Mouse (Mus musculus) A20 (cell line): ENCODE measurements around the gene Plaur.

Experiments used
- DNase-seq: peaks from one replicate; pipeline ENCODE4 v3.0.0-alpha.2; 2011; ENCODE audit warnings: low read depth, low spot score

The Plaur gene

DNA sequence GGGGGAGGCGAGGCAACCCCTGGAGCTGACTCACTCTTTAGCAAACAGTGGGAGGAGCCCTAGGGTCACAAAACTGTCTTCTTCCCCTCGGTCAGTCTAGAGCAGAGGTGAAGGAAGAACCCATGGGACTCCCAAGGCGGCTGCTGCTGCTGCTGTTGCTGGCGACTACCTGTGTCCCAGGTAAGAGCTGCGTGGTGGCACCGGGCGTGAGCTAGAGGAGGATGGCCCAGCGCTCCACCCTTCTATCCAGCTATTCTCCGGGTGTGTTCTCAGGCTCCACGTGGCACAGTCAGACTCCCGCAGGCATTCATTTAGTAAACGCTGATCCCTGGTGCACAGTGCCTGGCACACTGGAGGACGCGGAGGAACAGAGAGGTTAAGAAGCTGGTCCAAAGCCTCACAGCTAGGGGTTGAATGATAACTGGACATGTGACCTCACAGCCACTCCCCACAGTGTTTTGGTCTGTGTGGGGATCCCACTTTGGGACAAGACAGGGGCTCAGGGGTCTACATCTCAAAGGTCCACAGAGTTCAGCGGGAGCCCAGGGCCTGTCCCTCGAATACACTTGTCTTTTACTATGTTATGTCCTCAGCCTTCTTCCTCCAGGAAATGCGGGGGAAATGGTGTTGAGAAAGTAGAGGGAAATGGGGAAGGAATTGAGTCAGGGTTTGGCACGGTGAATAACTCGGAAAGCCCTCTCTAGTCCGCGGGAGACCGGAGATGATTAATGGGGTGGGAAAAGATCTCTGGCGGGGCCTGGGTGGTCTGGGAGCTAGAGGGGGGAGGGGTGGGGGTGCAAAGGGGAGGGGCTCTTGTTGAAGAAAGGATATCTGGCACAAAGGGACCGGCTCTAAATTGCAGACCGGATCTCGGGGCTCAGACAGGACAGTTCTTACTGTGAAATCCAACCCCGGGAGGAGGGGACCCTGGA is at the start of gene Plaur:
Plaur (plus strand) TSS at position 97 of the 932 bp plus-strand sequence.
- no peak for DNase-seq

DNA sequence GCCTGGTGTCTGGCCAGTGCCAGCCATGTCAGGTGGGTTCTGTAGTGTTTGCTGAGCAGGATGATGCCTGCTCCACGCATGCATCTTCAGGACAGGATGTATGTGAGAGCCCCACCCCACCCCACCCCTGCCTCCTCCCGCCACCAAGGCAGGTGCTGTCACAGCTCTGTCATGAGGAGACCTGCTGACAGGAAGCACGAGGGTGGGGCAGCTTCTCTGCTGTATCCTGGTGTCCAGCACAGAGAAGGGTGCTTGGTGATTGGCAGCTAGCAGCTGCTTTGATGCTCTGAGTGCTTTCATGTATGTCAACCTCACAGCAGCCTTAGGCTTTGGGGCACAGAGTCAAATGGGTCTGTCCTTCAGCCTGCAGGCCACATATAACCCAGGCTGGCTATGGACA is 48.7 kb upstream of the Plaur start:
- DNase-seq, result no peak

DNA sequence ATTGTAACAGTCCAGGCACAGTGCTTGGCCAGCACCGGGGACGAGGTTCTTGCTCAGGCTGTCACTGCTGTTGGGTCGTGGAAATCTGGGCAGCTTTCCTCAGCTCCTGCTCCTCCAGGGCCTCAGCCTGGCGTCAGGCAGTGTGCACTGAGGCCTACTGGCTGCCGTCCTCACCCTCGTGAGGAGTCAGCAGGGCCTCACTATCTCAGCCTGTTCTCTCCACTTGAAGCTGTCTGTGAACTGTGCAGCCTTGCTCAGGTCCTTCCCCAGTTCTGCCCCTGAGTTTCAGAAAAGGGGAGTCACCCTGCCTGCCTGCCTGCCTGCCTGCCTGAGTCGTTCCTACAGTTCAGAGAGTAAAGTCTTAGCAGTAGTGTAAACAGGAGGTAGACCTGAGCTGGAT is 47.0 kb upstream of the Plaur start:
- DNase-seq, result no peak

DNA sequence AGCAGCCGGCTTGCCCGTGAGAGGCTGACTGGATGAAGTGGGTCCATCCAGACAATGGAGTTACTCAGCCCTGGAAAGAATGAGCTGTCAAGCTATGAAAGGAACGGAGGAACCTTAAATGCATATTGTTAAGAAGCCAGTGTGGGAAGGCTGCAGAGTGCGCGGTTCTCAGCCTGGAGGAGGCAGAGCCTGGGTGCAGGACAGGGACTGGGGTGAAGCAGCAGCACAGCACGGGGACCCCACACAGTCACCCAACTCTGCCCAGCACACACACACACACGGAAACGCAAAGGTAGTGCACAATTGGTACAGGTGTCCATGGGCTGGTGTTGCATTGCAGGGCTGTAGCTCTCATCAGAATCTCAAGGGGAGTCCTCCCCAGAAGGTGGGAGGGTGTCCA is 42.7 kb upstream of the Plaur start:
- DNase-seq, result no peak

DNA sequence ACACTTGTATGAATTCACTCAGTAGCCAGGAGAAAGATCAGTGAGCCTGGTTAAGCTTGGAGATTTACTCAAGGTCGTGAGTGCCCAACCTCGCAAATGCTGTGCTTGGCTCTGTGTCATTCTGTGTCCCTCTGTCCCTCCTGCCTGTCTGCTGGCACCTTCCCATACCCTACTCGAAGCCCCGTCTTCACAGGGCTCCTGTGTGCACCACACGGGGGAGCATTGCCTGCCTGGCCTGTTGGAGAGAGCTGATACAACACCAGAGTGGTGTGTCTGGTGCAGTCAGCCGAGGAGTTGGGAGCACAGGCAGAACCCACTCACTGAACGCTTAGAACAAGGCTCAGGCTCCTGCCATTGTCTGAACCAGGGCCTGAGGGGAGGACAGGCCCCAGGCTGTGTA is 40.6 kb upstream of the Plaur start:
- no peak for DNase-seq

DNA sequence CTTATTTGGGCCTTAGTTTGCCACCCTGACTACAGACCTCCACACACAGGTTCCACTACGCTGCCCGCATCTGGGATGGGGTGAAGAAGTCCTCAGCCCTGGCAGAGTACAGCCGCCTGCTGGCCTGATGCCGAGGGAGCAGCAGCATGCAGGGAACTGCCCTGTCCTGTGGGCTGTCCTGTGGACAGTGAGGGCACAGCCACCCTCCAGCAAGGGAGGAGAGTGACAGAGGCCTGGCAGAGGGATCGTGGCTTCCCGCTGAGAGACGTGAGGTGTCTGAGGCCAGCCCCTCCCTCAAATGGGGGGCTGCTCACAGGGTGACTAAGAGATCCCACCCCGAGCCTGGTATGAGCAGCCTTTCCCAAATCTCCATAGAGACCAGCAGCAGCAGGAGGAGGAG is 40.0 kb upstream of the Plaur start:
- DNase-seq, result no peak

DNA sequence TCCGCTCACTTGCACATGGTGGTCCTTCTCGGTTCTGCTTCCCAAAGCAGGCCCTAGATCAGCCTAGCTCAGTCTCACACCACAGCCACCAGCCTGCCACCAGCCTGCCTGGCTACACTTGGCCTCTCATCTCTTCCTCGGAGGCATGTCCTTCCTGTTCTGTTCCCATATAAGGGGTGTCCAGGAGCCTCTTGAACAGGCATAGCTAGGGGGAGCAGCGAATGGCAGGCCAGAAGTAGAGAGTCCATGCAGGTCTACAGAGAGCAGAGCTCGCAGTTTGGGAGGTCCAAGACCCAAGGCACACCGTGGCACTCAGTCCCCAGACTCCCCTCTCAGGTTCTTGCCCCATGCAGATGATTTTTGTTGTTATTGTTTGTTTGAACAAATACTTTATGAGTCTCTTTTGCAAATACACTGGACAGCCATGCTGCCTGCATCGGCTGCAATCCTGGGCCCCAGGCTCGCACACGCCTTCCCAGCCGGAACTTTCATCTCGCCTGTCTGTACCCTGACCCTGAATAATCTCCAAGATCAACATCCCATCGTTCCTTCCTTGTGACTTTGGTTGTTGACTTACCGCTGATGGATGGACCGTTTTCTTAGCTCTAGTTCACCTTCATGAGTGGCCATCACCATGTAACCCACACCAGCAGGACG is 39.0 kb upstream of the Plaur start:
- DNase-seq, result no peak

DNA sequence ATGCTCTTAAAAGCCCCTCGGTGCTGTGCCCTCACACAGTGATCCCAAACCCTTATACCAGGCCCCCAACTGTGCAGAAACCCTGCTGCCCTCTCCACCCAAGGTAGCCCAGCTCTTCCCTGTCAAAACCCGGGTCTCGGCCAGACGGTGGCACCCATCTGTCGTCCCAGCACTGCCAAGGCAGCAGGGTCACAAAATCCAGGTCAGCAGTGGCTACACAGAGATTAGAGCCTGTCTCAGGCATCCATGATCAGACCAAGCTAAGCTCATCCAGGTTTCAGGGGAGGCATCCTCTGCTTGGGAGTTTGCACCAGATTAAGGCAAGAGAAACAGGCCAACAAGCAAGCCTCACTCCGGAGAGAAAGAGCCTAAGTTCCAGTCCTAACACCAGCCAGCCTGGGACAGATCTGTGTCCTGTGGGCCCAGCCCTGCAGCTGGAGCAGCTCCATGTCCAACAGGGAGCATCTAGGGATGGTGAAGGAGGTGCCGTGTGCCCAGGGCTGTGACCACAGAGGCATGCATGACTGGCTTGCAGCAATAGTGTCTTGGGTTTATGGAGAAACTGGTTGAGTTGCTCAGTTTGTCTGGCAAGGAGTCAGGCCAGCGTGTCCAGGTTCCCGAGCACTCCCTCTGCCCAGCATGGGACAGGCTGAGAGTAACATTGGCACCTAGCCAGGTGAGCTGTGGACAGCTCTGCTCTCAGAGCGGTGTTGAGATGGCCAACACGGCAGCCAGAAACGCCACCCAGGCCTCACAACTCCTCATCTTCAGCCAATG is 38.1 kb upstream of the Plaur start:
- DNase-seq, result no peak

DNA sequence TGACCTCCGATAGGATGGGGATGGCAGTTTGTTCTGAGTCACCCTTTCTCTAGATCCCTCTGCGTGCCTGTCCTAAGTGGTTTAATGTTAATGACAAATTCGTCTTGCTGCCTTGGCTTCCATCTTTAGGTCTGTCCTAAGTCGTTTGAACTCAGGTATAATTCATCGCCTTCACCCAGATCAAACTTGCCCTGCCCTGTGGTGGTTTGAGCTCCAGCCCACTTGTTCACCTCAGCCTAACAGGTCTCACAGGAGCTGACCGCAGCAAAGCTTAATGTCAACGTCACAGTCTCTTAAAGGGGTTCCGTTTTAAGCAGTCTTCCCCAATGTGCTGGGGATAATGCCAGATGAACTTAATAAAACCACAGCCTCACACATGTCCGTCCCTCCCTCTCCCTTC is 36.4 kb upstream of the Plaur start:
- no peak for DNase-seq

DNA sequence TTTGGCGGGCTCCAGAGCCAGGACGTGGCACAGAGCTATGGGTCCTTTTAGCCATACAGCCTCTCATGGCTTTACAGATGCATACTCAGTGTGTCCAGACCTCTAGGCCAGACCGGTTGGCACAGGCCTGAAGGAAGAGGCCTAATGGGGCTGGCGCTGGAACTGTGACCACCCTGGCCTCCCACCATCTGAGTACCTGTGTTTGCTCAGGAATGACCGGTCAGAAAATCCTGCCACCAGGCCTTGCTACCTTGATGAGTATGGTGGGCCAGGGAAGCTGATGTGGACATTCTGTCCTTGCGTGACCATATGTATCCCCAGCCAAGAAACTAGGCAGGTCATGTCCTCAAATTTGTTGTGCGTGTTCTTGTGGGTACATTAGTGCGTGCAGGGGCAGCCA is 35.1 kb upstream of the Plaur start:
- DNase-seq, result no peak

DNA sequence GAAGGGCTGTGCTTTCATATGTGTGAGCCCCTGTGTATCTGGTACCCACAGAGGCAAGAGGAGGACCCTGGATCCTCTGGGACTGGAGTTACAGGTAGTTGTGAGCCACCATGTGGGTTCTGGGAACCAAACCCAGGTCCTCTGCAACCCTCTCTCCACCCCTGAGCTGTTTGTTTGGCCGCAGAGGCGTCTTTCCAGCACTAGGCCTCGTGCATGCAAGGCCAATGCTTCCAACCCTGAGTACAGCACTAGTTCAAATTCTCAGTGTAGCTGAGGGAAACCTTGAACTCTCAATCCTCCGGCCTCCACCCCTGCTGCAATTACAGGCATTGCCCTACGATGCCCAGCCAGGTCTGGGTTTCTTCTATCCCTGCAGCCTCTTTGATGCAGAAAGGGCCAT is 33.6 kb upstream of the Plaur start:
- DNase-seq, result no peak

DNA sequence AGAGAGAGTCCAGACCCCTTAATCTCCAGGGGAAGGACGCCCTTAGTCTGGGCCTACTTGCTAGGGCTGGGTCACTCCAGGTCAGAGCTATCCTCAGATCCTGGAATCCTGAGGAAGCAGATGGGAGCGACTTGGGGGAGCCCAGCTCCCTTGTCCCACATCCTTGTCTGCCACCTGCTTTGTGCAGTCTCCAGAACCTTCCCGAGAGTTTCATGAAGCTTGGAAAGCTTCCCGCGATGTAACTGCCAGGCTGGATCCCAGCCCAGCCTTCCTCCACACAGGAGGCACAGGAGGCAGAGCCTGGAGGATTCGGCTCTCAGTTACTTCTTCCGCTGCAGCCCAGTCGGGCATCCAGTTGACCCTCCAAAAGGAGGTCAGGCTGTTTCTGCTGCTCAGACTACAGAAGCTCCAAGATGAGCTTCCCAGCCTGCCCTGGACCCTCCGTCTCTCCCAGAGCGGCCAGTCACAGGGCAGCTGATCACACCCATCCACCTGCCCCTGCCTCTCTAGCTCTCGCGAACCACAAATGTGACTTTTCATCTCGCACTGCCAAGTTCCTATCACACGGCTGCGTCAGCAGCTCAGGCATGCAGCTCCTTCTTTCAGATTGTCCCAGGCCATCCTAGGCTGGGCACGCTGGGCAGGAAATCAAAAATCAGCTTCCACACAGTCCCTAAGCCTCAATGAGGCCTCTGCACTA is 32.7 kb upstream of the Plaur start:
- no peak for DNase-seq

DNA sequence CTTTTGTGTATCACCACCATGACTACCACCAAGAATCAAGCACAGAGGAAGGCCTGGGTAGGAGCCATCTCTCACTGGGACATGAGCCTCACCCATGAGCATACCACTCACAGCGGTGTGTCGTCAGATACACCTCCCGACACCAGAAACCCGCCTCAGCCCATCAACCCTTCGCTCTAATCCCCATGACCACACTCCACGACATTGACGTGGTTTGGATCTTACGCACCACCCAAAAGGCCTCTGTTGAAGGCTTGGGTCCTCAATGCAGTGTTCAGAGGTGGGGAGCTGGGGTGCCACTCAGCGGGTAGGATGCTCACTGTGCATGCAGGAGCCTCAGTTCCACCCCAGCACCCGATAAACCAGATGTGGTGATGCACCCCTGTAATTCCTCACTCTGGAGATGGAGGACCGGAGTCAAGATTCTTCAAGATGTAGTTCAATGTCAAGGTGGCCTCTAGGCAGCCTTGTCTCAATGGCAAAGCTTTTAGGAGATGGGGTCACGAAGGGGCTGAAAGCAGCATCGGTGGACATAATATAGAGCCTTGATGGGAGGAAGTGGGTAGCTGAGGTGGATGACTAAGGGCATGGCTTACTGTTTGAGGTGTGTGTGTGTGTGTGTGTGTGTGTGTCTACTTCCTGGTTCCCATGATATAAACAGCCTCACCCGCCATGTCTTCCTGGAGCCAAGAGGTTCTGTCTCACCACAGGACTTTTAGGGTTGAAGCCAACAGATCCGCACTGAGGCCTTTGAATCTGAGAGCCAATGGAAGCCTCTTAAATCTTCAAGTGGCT is 31.5 kb upstream of the Plaur start:
- no peak for DNase-seq

DNA sequence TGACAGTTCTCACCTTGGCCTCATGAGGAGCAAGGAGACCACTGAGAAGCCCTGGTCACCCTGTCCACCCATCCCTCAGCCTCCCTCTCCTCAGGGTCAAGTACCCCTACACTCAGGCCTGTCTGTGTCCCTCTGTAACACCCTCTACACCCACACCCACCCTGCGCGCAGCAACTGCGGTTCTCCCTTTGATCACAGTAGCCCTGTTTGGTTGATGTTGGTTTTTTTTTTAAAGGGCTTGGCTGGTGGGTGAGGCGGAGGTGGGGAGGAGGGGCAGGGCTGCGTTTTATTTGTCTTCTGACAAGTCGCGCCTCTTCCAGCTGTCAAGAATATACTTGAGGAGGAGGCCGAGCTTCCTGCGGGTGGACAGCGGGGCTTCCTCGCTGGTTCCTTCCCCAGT is 30.6 kb upstream of the Plaur start:
- DNase-seq, result no peak

DNA sequence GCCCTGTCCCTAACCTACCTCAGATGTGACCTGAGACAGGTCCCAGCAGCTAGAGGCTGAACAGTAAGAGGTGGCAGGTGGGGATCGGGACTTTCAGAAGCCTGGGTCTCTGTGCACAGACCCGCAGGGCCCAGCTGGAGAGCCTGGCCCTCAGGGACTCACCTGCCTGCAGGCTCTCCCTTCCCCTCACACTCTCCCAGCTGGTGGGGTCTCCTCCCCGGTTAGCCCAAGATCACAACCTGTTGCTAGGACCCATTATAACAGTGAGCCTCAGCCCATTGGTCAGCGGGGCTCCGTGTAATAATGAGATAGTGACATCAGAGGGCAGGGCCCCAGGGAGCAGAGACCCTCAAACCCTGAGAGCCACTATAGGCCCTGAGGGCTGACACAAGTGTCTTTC is 27.0 kb upstream of the Plaur start:
- DNase-seq, result no peak

DNA sequence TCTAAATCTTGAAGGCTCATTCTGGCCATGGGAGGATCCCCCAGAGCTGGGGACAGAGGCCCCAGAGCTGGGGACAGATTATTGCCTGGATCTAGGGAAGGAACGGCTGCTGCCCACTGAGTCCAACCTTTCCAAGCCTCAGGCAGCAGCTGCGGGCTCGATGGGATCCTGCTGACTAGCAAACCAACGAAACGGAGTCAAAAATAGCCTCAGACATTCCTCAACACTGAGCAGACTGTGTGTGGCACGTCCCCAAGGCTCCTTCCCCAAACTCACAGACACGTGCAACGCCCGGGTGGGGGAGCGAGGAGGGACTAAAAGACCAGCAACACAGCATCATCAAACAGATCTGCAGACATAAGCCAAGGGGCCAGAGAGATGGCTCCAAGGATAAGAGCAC is 24.3 kb upstream of the Plaur start:
- no peak for DNase-seq

DNA sequence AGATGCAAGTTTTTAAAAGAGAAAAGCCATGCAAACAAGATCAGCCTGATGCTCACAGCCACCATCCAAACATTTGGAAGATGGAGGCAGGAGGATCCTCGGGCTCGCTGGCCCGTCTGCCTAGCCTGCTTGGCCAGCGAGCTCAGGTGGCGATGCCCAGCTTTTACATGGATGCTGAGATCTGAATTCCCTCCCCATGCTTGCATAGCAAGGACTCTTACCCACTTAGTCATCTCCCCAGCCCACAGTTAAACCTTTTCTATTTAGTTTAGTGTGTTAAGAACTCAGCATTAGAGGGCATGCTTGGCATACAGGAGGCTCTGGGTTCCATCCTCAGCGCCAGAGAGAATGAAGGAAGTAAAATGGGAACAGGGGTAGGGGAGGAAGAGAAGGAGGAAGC is 23.1 kb upstream of the Plaur start:
- DNase-seq, result no peak

DNA sequence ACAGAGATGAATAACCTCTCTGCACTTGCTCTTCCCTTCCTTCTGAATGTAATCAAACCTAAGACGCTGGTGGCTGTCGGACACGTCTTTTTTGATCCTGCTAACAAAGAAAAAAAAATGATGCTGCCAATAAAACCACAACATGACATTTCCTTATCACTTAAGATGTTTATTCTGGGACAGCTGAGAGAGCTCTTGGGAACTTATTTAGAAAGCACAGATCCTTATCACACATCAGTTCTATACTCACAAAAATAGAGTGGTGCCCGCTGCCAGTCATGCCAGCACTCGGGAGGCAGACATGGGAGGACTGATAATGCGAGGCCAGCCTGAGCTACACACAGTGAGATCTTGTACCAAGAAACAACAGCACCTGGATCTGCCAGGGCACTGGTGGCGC is 22.4 kb upstream of the Plaur start:
- no peak for DNase-seq

DNA sequence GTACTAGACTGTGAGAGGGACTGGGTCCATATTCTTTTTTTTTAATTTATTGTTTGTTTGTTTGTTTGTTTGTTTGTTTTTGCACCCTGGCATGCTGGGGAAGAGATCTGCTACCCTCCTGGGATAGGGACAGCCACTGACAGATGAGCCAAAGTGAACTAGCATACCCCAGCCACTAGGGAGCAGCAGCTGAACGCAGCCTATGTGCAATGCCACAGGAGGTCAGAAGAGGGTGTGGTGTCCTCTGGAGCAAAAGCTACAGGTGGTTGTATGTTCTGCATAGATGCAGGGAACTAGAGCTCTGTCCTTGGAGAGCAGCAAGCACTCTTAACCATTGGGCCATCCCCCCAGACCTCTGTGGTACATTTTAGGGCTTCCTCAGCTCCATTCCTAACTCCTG is 20.5 kb upstream of the Plaur start:
- peak; percentile 93 for DNase-seq

DNA sequence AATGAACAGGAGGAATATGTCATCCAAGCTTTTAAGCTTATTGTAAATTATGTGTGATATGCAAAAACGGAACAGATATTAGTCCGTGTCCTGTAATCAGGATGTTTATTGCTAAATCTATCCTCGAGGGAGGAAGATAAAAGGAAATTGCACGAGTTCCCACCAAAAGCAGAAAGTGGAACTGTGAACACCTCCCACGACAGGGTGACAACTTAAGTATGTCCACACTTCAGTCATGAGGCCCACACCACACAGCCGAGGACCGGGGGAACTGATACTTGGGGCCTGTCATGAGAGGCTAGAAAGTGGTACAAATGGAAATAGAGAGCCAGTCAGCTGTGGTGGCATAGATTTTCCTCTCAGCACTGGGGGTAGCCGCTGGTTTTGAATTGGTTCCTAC is 20.0 kb upstream of the Plaur start:
- DNase-seq, result peak; percentile 73
